Mouse (Mus musculus) heart, embryonic 12.5 days (tissue): ENCODE data around the gene Tmem131. TPM values are rescaled to one million over a fixed set of nuclear protein-coding genes. Genes with fewer than 3 reads are reported as not detected.

Source experiments
- ATAC-seq: fragments of 200-750 bp; cut with Nextera tagmentation; 2 replicates; pipeline ENCODE4 v1.8.0; 2017; ENCODE audit warnings: moderate TSS enrichment, moderate library complexity; ENCODE audit not compliant: insufficient number of reproducible peaks, low FRiP score
- H3K27ac ChIP-seq: fragments of 300-500 bp; sonication (generic); 2 replicates; pipeline ENCODE4 v1.5.1; 2016; ENCODE audit warnings: mild to moderate bottlenecking, moderate library complexity; ENCODE audit not compliant: poor library complexity, severe bottlenecking
- H3K27me3 ChIP-seq: fragments of 300-500 bp; sonication (generic); replicated peaks from 2 replicates; pipeline ENCODE4 v1.6.1; 2016; ENCODE audit warnings: mild to moderate bottlenecking, moderate library complexity
- H3K36me3 ChIP-seq: fragments of 300-500 bp; sonication (generic); 2 replicates; pipeline ENCODE4 v1.6.1; 2016; ENCODE audit warnings: mild to moderate bottlenecking, moderate library complexity
- H3K4me1 ChIP-seq: fragments of 300-500 bp; sonication (generic); replicated peaks from 2 replicates; pipeline ENCODE4 v1.6.1; 2016; ENCODE audit warnings: mild to moderate bottlenecking
- H3K4me2 ChIP-seq: fragments of 300-500 bp; sonication (generic); 2 replicates; pipeline ENCODE4 v1.6.1; 2016; ENCODE audit warnings: mild to moderate bottlenecking, moderate library complexity
- H3K4me3 ChIP-seq: fragments of 300-500 bp; sonication (generic); 2 replicates; pipeline ENCODE4 v1.5.1; 2016; ENCODE audit warnings: mild to moderate bottlenecking
- H3K9ac ChIP-seq: fragments of 300-500 bp; sonication (generic); 2 replicates; pipeline ENCODE4 v1.6.1; 2016; ENCODE audit warnings: mild to moderate bottlenecking, moderate library complexity
- H3K9me3 ChIP-seq: fragments of 300-500 bp; sonication (generic); replicated peaks from 2 replicates; pipeline ENCODE4 v1.6.1; 2016; ENCODE audit warnings: mild to moderate bottlenecking, moderate library complexity
- WGBS: fragments of 180-500 bp; shearing (Covaris S2); methylation state at CpG from one replicate; pipeline ENCODE4 v1.1.7; 2016; 5-methylcytosine and 5-hydroxymethylcytosine counted together
- polyA plus RNA-seq: library from polyadenylated mRNA; unstranded; fragments of >200 nt; fragmentation: Nextera tagmentation; extraction: Ambion mirVana; gene quantifications from 2 replicates; pipeline ENCODE4 v1.2.1, GENCODE M21; 2016

Tmem131 gene
- polyA plus RNA-seq, 1 experiment from 2014 or later = 12.4 TPM

DNA sequence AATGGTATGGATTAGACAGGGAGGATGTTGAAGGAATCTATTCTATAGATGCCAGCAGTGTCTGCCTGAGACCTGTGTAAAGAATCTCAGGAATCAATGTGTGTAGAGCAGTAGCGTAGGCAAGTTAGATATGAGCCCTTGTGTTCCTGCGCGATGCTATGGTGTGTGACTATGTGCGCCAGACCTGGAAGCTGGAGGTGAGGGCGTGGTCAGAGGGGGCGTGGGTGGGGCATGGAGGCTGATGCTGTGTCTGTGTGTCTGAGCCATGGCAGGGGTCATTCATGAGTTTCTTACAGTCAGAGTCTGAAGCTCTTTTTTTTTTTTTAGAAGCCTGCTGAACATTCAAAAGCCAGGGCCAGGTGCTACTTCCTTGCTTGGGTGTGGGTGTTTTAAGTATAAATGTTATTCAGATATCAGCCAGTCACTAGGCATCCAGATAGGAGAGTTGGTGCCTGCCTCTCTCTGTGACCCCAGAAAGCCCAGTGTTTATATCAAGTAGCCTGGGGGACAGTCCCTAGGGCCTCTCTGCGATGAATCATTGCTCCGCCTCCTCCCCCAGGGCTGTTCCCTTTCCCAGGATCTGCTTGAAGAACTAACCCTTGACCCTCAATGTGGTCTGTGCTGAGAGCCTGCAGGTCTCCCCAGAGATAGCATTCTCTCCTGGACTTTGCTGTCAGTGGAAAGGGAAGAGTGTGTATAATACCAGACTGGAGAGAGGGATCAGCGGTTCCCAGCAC, 171.1 kb downstream of the Tmem131 start:
- no peaks in the 10 kb centered on the region for H3K36me3 ChIP-seq
- H3K4me3 ChIP-seq = no peak overlapping the region
- no peak for ATAC-seq
- no peak overlapping the region for H3K4me2 ChIP-seq
- WGBS = 81% methylated on average over 9 of the region's 9 CpGs
- H3K27me3 ChIP-seq = peaks cover 25% of the 10 kb centered on the region
- no peak overlapping the region for H3K9ac ChIP-seq
- H3K27ac ChIP-seq = no peak overlapping the region
- H3K4me1 ChIP-seq = no peaks in the 10 kb centered on the region
- 0 out of 2 replicates have a peak, but pooled peaks cover 7% of the 10 kb centered on the region for H3K9me3 ChIP-seq

DNA sequence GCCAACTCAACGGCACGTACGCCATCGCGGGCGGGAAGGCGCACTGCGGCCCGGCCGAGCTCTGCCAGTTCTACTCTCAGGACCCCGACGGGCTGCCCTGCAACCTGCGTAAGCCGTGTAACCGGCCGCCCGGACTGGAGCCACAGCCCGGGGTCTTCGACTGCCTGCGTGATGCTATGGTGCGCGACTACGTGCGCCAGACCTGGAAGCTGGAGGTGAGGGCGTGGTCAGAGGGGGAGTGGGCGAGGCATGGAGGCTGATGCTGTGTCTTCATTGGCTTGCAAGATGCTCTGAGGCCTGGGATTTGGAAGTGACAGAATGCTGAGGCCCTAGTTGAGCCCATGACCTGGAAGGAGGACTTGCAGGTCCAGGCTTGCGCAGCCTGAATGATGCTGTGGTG, 172.5 kb downstream of the Tmem131 start:
- Histone ChIP-seq H3K9me3 (0 out of 2 replicates have a peak, but pooled peaks cover 6% of the 10 kb centered on the region), H3K36me3 (no peaks in the 10 kb centered on the region), H3K9ac (peak overlapping the region; percentile 23; the same call in 1 of the 2 replicates), H3K4me2 (peak overlapping the region; percentile 71), H3K27me3 (peaks cover 25% of the 10 kb centered on the region), H3K27ac (no peak overlapping the region), H3K4me3 (peak overlapping the region; percentile 40), H3K4me1 (0 out of 2 replicates have a peak, but pooled peaks cover 5% of the 10 kb centered on the region)
- WGBS = 12% methylated on average over 27 of the region's 27 CpGs
- 0 out of 2 replicates have a peak, but pooled peaks have one; percentile 11 for ATAC-seq

DNA sequence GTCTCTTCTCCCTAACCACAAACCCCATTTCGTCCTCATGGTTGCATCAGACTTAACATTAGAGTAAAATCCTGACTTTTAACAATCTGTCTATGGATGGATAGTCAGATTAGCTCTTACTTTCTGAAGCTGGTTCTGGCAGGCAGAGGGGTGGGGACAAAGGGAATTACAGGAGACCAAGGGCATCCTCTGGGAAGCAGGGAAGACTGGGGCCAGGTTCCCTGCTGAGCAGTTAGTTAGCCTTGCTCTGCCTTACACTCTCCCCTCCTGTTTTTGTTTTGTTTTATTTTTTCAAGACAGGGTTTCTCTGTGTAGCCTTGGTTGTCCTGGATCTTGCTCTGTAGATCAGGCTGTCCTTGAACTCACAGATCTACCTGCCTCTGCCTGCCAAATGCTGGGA, 173.5 kb downstream of the Tmem131 start:
- no peak for ATAC-seq
- Histone ChIP-seq H3K27ac (no peak overlapping the region), H3K4me2 (no peak overlapping the region), H3K36me3 (no peaks in the 10 kb centered on the region), H3K9ac (no peak overlapping the region), H3K9me3 (0 out of 2 replicates have a peak, but pooled peaks cover 5% of the 10 kb centered on the region), H3K27me3 (peaks cover 25% of the 10 kb centered on the region), H3K4me1 (0 out of 2 replicates have a peak, but pooled peaks cover 5% of the 10 kb centered on the region), H3K4me3 (no peak overlapping the region)
- 83% methylated on average over 1 of the region's 1 CpGs for WGBS

DNA sequence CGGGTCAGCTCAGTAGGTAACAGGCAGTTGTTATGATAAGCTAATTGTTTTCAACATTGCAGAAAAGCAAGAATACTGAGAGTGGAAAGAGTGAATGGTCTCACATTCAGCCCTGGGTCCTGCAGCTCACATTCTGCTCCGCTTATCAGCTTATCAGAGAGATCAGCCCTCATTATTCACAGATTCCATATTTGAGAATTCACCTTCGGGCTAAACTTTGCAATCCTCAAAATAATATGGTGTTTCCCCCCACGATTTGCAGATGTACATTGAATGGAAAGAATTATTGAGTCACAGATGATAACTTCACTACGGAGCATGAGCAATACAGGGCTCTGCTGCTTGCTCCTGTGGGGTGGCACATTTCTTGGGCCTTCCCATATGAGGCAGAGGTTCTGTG, 174.7 kb downstream of the Tmem131 start:
- 61% methylated on average over 5 of the region's 5 CpGs for WGBS
- 0 out of 2 replicates have a peak, but pooled peaks cover 5% of the 10 kb centered on the region for H3K4me1 ChIP-seq
- peaks cover 25% of the 10 kb centered on the region for H3K27me3 ChIP-seq
- no peak overlapping the region for H3K4me3 ChIP-seq
- H3K9ac ChIP-seq = no peak overlapping the region
- no peaks in the 10 kb centered on the region for H3K36me3 ChIP-seq
- no peak overlapping the region for H3K27ac ChIP-seq
- no peak for ATAC-seq
- H3K9me3 ChIP-seq = no peaks in the 10 kb centered on the region
- no peak overlapping the region for H3K4me2 ChIP-seq

DNA sequence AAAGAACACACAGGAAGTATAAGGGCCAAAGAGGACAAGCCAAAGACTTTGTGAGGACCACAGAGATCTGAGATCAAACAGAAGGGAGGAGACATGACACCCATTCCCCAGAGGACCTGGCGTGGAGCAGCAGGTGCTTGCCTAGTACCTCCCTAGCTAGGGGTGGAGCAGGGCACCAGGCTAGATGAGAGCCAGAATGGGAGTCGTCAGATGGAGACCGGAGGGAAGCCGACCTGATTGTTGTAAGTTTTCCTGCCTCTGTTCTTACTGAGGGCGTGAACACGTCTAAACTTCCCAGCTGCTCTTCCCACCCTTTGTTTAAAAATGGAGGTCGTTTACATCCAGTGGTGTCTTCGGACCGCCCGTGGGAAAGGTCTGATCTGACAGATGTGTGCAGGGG, 176.1 kb downstream of the Tmem131 start:
- no peak for ATAC-seq
- H3K36me3 ChIP-seq = no peaks in the 10 kb centered on the region
- H3K4me3 ChIP-seq = no peak overlapping the region
- H3K9me3 ChIP-seq = no peaks in the 10 kb centered on the region
- H3K9ac ChIP-seq = no peak overlapping the region
- H3K27ac ChIP-seq = no peak overlapping the region
- H3K4me2 ChIP-seq = no peak overlapping the region
- H3K27me3 ChIP-seq = peaks cover 25% of the 10 kb centered on the region
- 41% methylated on average over 10 of the region's 10 CpGs for WGBS
- H3K4me1 ChIP-seq = 0 out of 2 replicates have a peak, but pooled peaks cover 5% of the 10 kb centered on the region

DNA sequence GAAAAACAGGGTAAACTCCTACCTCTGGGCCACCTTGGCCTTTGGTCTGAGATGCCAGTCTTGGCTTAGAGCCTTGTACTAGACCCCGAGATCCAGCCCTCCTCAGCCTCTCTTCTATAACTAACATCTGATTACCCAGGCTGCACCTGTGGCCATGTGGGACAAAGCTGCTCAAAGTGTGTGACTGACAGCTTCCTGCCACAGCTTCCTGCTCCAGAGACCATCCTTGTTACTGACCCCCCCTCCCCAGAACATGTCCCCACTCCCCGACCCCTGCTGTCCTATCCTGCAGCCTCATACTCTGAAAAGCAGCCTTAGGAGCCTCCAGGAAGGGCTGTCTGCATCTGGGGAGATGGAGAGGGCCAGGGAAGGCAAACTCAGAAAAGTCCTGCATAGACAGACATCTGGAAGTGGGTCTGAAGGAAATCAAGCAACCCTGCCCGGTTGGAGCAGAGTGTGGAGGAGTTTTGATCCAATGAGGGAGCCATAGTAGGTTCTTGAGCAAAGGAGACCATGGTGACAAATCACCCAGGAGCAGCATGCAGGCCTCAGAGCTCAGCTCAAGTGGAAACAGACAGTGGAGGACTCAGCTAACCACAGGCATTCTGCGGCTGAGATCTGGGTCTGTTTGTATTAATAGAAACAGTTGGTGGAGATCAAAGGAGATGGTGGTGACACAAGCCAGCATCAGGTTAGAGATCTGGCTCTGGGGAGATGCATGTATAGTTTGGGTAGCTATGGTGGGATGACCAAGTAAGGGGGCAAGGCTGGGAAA, 176.8 kb downstream of the Tmem131 start:
- Histone ChIP-seq H3K9ac (no peak overlapping the region), H3K27ac (no peak overlapping the region), H3K36me3 (no peaks in the 10 kb centered on the region), H3K4me1 (0 out of 2 replicates have a peak, but pooled peaks cover 5% of the 10 kb centered on the region), H3K9me3 (no peaks in the 10 kb centered on the region), H3K27me3 (peaks cover 18% of the 10 kb centered on the region), H3K4me3 (no peak overlapping the region), H3K4me2 (no peak overlapping the region)
- 48% methylated on average over 4 of the region's 4 CpGs for WGBS
- no peak for ATAC-seq

DNA sequence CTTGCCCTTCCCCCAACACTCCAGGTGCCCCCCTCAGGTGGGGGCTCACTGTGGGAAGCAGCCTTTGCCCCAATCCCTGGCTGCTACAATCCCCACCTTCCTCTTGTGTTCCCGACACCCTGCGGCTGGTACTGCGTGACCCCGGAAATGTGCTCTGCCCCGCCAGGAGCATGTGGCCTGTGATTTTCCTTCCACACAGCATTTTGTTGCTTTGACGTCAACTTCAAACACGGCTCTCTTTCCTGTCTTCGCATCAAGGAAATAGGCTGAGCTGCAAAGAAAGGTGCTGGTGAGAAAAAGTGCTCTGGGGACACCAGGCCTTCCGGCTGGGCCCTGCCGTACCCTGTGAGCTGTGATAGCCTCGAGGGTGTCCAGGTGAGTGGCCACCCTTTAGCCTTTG, 181.9 kb downstream of the Tmem131 start, which contains the start of gene Zap70:
TSS of gene Zap70 (plus strand) at position 231 of the 400 bp plus-strand sequence.
- Histone ChIP-seq H3K9me3 (no peaks in the 10 kb centered on the region), H3K27ac (no peak within 1 kb of the TSS), H3K9ac (no peak within 1 kb of the TSS), H3K4me3 (no peak within 1 kb of the TSS), H3K4me1 (0 out of 2 replicates have a peak, but pooled peaks cover 2% of the 10 kb centered on the region), H3K4me2 (no peak within 1 kb of the TSS), H3K27me3 (no peaks in the 10 kb centered on the region), H3K36me3 (no peaks in the 10 kb centered on the region)
- ATAC-seq = no peak
- WGBS = 75% methylated on average over 11 of the region's 11 CpGs

DNA sequence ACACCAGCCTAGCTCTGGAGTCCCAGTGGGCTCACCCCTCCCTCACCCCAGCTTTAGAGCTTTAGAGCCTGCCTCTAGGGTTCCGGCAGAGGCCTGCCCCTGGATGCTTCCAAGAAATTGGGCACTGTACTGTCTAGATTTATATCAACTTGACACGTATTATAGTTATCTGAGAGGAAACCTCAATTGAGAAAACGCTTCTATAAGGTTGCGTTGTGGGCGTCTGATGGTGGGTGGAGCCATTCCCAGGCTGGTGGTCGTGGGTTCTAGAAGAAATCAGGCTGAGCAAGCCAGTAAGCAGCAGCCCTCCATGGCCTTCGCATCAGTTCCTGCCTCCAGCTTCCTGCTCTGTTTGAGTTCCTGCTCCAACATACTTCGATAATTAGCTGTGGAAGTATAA, 182.4 kb downstream of the Tmem131 start:
- Histone ChIP-seq H3K27ac (no peak overlapping the region), H3K9me3 (no peaks in the 10 kb centered on the region), H3K4me2 (no peak overlapping the region), H3K9ac (no peak overlapping the region), H3K4me3 (no peak overlapping the region), H3K27me3 (no peaks in the 10 kb centered on the region), H3K4me1 (no peaks in the 10 kb centered on the region), H3K36me3 (no peaks in the 10 kb centered on the region)
- no peak for ATAC-seq
- 81% methylated on average over 8 of the region's 8 CpGs for WGBS

DNA sequence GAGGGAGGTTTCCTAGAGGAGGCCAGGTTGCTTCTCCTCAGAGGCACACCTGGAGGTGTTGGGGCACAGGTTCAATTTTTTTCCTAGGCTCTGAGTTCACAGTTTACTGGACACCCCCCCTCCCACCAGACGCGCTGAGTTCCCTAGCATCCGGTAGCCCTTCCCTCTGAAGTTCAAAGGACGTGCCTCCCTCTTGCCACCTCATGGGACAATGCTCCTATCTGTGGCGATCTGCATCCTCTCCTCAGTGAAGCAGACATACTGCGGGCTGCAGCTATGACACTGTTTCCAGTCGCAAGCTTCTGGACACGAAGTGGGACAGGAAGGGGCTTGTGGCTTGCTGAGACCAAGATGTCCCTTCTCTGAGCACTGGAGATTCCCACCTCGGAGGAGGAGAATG, 183.1 kb downstream of the Tmem131 start:
- ATAC-seq = no peak
- H3K36me3 ChIP-seq = no peaks in the 10 kb centered on the region
- 75% methylated on average over 9 of the region's 9 CpGs for WGBS

DNA sequence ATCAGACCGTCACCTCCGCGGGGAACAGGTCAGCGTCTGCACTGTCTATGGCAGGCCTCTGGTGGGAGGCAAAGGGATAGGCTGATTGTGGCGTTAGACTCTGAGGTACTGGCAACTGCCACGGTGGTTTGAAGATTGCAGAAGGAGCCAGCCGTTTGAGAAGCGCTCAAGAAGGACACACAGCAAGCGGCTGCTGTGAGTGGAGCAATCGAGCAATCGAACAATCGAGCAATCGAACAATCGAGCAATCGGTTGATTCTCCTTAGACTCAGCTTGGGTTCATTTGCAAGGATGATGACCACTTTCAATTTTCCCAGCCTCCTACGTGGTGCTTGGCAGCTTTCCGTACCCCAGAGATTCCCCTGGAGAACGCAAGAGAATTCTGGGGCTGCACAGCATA, 184.4 kb downstream of the Tmem131 start:
- Histone ChIP-seq H3K4me2 (no peak overlapping the region), H3K4me3 (no peak overlapping the region), H3K36me3 (no peaks in the 10 kb centered on the region), H3K9me3 (no peaks in the 10 kb centered on the region), H3K27me3 (no peaks in the 10 kb centered on the region), H3K4me1 (peaks cover 4% of the 10 kb centered on the region), H3K27ac (no peak overlapping the region), H3K9ac (no peak overlapping the region)
- 78% methylated on average over 18 of the region's 18 CpGs for WGBS
- no peak for ATAC-seq

More for the DNA sequence above, 183.1 kb downstream of the Tmem131 start:
- no peaks in the 10 kb centered on the region for H3K27me3 ChIP-seq
- no peak overlapping the region for H3K4me3 ChIP-seq
- H3K27ac ChIP-seq = no peak overlapping the region
- no peaks in the 10 kb centered on the region for H3K9me3 ChIP-seq
- H3K4me2 ChIP-seq = no peak overlapping the region
- H3K4me1 ChIP-seq = no peaks in the 10 kb centered on the region
- H3K9ac ChIP-seq = no peak overlapping the region

DNA sequence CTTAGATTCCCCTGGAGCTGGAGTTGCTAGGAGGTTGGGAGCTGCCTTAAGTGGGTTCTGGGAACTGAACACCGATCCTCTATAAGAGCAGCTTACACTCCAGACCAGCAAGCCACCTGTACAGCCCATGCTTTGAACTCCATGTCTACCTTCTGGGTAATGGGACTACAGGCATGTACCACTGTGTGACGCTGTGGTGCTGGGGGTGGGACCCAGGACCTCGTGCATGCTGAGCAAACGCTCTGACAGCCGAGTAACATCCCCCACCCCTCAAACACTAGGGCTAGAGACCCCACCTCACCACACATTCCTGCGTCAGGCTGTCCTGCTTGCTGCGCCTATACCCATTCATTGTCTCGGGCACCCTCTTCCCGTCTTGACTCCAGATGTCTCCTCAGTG, 184.9 kb downstream of the Tmem131 start:
- Histone ChIP-seq H3K4me1 (peaks cover 9% of the 10 kb centered on the region), H3K27ac (no peak overlapping the region), H3K36me3 (no peaks in the 10 kb centered on the region), H3K9me3 (no peaks in the 10 kb centered on the region), H3K27me3 (no peaks in the 10 kb centered on the region), H3K9ac (no peak overlapping the region), H3K4me3 (no peak overlapping the region), H3K4me2 (no peak overlapping the region)
- no peak for ATAC-seq
- 81% methylated on average over 9 of the region's 9 CpGs for WGBS
